Mouse (Mus musculus) layer of hippocampus, adult 9-10 months (tissue): ENCODE results near the gene Kcnj10.

Experiments
- DNase-seq: peaks from one replicate; pipeline ENCODE4 v3.0.0; 2022; ENCODE audit warnings: low spot score

Gene Kcnj10

DNA sequence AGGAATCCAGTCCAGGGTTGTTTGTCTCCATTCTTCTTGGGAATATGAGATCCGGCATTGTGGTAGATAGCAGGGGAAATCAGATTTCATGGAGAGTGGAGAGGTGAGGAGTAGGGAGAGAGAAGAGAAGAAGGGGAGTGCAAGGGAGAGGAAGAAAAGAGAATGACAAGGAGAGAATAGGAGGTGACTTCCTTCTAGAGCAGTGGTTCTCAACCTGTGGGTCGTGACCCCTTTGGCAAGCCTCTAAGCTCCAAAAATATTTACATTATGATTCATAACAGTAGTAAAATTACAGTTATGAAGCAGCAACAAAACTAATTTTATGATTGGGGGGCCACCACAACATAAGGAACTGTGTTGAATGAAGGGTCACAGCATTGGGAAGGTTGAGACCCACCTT is 8.1 kb upstream of the Kcnj10 start:
- no peak for DNase-seq

DNA sequence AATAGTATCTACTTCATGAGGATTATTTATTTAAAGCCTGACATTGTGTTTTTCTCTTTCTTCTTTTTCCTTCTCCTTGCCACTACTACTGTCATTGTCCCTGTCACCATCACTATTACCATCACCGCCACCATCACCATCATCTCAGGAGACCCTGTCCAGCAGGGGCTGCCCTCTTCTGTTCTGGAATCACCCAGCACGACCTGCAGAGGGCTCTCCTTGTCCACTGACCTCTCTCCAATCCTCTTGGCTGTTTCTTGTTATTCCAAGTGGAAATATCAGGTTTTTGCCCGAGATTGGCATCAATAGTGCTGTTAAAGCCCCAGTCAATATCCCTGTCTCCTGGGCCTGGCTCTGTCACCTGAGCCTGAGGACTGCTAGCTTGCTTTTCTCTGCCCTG is 7.5 kb upstream of the Kcnj10 start:
- DNase-seq: no peak

DNA sequence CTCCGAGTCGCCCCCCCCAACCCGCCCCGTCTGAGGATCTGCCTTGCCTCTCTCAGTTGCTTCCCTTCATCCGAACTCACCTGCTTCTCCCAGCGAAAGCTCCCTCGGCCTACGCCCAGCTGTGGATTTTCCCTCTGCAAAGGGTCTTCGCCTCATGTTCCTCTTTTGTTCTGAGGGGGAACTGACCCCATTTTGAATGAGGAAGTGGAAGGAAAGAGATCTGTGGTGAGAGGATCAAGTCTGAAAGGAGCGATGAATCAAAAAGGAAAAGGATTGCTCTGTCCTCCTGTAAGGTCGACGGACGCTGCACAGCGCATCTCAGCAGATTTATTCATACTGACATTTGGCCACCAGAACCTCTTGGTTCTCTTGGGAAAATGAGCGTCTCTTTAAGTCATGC is 5.2 kb upstream of the Kcnj10 start:
- no peak for DNase-seq

DNA sequence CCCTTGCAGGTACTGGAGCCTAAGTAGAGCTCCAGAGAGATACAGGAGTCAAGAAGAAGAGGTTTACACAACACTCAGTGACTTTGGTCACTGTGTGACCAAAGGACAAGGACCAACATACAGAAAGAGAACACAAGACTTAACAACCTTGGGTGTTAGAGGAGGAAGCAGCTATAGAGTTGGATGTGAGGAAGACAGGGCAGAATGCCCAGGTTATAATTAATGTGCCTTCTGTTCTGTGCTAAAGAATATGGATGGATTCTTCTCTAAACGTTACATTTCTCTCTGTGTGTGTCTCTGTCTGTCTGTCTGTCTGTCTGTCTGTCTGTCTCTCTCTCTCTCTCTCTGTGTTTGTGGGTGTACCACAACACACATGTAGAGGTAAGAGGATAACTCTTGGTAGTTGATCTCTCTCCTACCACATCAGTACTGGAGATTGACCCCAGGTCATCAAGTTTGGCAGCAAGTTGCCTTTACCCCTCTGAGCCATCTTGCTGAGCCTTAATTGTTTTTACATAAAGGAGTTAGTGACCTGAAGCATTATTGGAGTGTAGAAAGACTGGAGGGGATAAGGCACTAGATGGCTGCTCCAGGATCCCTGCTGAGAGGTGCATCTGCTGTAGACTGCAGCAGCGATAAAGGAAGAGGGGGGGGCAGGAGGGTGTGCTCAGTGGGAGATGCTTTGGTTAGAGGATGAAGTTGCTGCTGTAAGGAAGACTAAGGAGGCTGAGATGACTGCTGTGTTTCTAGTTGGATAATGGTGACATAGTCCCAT is 3.4 kb upstream of the Kcnj10 start:
- no peak for DNase-seq

DNA sequence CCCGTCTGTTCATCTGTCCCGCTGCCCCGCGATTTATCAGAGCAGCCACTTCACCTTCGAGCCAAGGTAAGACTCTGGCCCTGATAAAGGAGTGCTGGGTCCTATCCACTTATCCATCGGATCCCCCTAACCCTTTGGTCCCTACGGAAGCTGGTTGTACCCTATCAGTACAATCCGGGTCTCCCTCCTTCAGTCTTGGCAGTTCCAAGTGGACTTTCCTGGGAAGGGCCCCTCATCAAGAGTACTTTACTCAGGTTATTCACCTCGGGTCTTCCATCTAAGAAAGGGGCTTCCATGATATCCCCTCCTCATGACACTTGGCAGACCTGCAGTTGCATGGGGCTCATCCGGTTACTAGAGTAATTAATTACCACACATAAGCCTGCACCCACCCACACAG is 376 bp downstream of the Kcnj10 start:
- DNase-seq: no peak

DNA sequence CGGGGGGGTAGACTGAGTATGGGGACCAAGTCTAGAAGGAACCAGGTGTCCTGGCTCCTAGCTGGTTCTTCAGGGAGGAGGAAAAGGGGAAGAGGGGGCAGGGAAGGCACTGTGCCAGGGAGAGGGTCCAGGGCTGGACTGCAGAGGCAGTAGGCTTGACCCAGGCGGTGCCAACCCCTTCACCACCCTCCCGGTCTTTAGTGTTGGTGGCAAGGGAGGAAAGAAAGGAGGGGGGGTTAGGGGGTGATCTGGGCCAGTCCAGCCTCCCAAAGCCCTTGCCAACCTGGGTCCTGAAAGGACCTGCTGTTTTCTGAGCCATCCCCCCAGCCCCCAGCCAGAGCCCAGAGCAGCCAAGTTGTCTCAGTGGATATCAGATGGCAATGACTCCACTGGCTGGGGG is 1.7 kb downstream of the Kcnj10 start:
- DNase-seq: no peak

DNA sequence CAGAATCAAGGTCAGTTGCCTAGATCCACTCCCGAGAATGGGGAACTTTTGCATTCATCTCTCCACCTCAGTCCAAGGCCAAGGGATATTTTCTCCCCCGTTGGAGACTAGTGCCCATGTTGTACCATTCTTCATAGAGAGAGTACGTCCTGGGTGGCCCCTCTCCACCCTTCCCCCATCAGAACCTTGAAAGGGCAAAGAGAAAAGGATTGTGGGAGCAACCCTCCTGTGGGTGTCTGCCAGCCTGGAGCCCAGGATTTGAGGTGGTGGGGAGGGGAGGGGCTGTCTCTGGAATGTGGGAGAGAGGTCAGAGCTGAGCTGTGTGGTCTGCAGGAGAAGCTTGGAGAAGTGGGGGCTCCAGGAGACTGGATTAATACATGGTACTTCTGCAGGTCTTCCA is 2.9 kb downstream of the Kcnj10 start:
- no peak for DNase-seq

DNA sequence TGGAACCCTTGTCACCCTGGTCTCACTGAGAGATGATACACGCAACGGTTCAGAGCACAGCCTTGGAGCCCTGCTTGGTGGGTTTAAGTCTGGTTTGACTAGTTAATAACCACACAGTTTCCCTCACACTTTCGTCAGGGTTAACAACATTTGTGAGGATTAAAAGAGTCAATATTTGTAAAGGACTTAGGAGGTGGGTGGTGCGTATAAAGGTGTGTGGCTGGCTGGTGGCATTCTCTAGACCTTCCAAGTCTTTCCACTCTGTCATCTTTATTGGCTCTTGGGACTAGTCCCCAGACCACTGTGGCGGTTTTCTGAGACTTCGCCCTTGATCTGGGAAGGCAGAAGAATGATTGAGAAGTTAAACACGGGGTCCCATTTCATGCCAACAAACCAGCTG is 3.8 kb downstream of the Kcnj10 start:
- no peak for DNase-seq

DNA sequence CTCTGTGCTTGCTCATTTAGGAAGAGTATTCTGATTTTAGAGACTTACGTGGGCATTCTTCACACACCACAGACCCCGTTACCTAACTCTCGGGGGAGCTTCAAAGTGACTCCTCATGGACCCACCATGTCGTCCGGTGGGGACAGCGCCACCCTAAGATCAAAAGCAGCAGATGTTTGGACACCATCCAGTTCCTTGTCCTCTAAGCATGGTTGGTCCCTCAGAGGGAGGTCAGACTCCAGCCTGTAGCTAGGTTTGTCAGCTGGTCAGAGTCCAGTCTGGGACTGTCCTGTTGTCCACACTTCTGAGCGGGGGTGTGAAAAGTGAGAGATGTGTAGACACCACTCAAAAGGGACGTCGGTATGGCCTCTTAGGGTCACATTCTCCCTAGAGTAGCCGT is 5.7 kb downstream of the Kcnj10 start:
- no peak for DNase-seq

DNA sequence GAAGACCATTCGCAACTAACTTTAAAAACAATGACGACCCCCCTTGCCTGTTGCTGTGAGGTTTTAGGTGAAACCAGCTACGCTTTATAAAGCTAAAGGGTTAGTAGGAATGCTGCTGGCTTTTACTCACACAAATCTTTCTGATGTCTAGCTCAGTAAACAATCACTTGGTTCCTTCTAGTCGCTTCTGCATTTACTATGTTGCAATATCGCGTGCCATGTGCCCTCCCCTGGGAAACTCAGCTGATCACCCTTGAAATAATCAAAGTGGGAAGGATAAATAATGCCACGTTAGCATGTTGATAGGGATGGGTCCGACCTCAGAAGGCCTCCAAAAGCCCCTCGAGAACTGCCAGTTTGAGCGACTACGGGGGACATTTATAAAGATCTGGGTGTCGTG is 6.4 kb downstream of the Kcnj10 start:
- DNase-seq: no peak

DNA sequence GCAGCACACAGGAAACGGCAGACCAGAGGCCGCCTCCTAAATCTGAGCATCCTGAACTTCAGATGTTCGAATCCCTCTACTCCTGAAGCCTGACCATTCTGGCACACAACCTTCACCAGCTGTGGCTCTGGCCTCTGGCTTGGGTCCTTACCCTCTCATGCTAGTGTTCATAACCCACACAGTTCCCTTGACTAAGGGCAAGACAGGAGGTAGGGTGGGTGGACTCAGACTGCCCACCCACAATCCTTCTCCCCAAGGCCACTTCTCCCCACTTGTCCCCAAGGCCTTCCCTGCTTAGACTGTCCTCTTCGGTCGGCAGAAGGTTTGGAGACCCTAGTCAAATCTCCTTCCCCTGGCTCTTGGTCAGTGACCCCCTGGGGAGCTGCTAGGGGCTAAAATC is 8.5 kb downstream of the Kcnj10 start:
- DNase-seq: no peak

DNA sequence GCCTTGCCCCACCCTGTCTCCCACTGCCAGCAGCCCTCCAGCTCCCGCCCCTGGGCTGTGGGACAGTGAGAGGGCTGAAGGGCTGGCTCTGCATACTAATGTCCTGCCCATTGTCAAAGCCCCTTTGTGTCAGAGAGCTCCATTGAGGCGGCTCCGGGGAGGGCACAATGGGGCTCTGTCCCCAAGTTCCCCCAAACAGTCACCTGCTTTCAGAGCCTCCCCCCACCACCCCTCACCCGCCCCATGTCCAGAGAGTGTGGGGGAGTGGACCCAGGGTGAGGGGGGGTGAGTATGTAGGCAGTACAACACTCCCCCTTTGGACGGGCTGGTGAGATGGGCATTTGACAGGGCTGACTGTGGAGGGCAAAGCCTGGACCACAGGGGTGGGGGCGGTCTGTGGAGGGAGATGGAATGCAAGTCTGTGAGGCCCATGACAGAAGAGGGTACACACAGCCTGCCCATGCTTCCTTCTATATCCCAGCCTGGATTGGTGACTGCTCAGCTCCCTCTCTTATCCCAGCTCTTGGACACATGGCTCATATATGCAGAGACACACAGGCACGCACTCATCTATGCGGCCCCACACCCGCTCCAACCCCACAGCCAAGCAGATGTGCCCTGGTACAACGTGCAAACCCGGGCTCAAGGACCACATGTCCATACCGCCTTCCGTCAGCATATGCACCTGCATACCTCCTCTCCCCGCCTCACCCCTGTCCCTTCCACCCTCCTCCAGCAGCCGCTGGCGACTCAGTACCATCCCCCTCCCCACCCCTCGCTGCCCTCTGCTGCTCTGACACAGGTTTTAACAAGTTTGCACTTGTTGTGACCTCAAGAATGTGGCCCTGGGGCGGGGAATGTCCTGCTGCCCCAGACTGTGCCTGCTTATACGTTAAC is 9.2 kb downstream of the Kcnj10 start:
- no peak for DNase-seq

DNA sequence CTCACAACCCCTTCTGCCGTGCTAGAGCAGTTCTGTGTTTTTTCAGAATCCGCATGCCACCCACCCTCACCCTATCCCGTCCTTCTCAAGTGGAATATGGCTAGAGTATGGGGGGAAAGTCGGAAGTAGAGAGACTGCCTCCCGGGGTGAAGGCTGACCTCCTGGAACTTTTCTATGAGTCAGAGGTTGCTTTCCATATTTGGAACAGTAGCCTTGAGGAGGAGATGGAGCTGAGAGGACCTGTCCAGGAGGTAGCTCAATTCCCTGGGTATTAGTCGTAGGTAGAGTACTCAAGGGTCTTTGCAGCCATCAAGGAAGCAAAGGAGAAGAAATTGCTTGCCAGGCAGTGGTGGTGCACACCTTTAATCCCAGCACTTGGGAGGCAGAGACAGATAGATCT is 11.0 kb downstream of the Kcnj10 start:
- no peak for DNase-seq

DNA sequence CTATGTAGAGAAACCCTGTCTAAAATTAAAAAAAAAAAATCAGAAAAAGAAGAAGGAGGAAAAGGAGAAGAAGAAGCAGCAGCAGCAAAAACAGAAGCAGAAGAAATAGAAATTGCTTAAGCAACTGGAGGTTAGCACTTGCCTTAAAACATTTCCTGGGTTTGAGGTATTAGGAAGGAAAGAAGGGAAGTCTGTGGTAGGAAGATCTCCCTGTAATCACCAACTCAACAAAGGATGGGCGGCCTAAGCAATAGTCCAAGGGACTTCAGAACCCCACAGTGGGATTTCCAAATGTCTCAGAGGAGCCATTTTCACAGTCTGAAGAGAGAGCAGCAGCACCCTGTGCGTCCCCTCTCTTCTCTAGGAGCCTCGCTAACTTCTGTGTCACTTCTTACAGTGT is 11.4 kb downstream of the Kcnj10 start:
- no peak for DNase-seq

DNA sequence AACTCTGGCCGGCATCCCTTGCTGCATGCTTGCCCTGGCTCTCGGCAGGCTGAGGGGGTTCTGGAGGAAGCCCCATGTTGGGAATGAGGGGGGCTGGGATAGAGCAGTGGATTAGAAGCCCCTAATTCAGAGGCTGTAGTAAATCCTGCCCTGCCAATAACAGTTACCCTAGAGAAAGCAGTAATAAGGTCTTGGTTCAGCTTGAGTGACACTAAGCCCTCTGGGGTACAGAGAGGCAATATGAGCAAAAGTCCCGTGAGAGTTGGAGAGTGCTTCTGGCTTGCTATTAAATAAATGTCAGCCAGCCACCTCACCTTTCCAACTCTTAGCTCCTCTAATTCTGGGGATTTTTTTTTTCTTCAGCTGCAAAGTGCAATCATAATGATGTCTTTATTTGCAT is 14.3 kb downstream of the Kcnj10 start:
- no peak for DNase-seq

DNA sequence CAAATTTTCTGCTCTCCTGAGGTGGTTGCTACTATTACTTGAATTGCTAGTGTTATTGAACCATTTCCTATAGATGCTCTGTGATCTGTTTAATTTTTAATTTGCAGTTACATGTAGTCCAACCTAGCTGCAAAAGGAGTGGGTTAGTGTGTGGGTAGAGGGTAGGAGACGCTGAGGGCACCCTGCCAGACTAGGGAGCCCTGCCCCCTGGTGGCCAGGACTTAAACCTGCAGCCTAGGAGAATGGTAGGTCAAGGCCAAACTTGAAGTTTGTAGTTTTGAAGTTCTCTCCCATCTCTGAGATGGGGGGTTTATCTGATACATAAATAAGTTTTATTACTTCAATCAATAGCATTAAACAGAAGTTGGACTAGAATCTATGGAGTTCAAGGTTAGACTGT is 16.5 kb downstream of the Kcnj10 start:
- no peak for DNase-seq

DNA sequence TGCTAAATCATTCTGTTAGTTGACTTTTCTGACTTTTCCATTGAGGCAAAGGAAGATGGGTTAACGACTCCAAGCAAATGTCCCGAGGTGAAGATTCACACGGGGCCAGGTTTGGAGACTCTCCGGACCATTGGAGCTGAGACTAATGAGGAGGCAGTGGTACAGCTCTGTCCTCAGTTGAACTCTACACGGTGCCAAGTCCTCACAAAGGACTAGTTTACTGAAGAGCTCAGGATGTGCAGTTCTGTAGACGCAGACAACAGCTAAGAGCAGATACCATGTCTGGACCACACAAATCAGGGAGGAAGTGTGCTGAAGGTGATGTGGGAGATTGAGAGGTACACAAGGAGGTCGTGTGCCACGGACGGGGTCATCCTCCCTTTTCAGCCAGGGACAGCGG is 17.3 kb downstream of the Kcnj10 start:
- no peak for DNase-seq

DNA sequence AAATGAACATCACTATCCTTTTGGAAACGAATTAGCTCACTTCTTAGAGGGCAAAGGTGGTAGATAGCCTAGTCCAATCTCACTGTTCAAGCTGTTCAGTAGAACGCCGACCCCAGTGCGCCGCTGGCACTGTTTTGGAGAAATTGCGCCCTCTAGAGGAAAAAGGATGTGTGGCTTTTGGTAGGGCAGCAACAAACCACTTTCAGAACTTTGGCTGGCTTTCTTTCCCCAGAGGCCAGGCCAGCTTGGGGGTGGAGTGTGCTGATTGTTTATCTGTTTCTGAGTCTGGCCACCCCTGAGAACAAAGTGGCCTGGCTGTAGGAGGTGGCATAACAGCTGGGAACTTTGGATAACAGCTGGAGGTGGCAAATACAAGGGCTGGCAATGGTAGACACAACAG is 23.7 kb downstream of the Kcnj10 start:
- peak; percentile 68 for DNase-seq

DNA sequence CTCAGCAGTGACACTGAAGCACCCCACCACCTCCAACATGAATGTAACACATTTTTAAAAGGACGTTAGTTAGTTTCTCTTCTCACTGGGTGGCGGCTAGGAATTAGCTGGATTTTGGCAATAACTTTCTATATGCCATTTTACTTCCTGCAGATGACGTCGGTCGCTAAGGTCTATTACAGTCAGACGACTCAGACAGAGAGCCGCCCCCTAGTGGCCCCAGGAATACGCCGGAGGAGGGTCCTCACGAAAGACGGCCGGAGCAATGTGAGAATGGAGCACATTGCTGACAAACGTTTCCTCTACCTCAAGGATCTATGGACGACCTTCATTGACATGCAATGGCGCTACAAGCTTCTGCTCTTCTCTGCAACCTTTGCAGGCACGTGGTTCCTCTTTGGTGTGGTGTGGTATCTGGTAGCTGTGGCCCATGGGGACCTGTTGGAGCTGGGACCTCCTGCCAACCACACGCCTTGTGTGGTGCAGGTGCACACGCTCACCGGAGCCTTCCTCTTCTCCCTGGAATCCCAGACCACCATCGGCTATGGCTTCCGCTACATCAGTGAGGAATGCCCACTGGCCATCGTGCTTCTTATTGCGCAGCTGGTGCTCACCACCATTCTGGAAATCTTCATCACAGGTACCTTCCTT is 27.9 kb downstream of the Kcnj10 start:
- DNase-seq: no peak

DNA sequence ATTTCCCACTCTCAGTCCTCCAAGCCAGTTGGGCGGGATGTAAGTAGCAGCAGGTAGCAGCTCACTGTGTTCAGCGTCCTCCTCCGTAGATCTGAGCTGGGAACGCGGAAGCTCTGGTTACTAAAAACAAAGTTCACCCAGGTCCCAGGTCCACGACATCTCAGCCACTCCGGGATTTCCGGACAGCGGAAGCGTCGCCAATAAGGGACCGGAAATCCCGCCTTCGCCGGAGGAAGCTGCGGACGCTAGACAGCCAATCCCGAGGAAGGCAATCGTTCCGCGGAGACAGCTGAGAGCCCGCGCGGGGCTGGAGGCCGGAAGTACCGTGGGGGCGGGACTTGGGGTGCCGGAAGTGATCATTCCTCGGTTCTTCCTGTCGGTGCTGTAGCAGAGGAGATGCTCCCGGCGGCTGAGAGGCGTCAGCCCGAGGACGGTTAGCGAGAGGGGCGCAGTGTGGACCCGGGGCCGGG is 35.2 kb downstream of the Kcnj10 start, which contains the start of gene Pigm:
TSS of gene Pigm (plus strand) at position 349 of the 470 bp plus-strand sequence.
- DNase-seq: peak; percentile 94

DNA sequence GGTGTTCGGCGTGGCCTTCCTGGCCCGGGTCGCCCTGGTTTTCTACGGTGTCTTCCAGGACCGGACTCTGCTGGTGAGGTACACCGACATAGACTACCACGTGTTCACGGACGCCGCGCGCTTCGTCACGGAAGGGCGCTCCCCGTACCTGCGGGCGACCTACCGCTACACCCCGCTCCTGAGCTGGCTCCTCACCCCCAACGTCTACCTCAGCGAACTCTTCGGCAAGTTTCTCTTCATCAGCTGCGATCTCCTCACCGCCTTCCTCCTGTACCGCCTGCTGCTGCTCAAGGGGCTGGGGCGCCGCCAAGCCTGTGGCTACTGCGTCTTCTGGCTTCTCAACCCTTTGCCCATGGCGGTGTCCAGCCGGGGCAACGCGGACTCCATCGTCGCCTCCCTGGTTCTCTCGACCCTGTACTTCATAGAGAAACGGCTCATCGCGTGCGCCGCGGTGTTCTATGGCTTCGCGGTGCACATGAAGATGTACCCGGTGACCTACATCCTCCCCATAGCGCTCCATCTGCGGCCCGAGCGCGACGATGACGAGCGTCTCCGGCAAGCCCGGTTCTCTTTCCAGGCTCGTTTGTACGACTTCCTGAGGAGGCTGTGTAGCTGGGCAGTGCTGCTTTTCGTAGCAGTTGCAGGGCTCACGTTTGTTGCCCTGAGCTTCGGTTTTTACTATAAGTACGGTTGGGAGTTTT is 35.9 kb downstream of the Kcnj10 start:
- DNase-seq: no peak

DNA sequence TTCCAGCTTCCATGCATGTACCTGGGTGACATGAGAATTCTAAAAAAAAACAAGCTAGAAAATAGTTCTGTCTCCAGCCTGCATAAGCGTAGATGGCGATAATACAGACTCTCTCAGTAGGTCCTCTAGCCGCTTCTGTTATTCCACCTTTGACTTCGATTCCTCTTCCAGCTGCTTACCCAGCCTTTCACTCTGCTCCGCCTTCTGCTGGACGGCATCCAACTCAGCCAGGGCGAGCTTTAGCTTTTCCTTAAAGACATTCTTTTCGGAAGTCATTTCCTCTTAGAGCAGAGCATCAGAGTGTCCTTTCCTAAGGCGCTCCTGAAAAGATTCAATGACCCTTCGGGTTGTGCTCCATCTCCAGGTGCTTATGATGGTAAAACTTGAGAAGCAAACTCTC is 39.1 kb downstream of the Kcnj10 start:
- DNase-seq: no peak
